Mouse (Mus musculus) cerebellum, postnatal 4 days (tissue): Measurements from ENCODE around the gene Hnrnpr.

Experiments
- DNase-seq, 2 experiments: peaks; one replicate each; pipeline ENCODE4 v3.0.0; 2022; ENCODE audit warnings: low spot score in 2 of 2, mixed read lengths in 1 of 2

The Hnrnpr gene

GRCm38 (mm10) chr4:136310229-136311041 is at the start of gene Hnrnpr:
Gene Hnrnpr (plus strand): TSS chr4:136310942.
- peak; percentile 100 for DNase-seq

DNA sequence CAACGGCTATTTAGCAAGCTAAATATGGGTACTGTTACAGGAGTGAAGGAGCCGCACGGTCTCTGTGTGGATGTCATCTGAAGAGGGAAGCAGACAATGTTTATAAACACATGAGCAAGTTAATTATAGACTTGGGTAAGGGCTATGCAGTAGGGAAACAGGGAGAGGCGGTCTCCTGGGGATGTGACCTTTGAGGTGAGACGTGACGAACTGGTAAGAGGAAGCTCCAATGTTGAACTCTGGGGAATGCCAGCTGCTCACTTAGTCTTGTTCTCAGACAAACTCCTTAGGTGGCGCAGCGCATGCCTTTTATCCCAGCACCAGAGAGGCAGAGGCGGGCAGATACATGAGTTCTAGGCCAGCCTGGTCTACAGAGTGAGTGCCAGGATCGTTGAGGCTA is 48.8 kb upstream of the Hnrnpr start:
- no peak for DNase-seq

DNA sequence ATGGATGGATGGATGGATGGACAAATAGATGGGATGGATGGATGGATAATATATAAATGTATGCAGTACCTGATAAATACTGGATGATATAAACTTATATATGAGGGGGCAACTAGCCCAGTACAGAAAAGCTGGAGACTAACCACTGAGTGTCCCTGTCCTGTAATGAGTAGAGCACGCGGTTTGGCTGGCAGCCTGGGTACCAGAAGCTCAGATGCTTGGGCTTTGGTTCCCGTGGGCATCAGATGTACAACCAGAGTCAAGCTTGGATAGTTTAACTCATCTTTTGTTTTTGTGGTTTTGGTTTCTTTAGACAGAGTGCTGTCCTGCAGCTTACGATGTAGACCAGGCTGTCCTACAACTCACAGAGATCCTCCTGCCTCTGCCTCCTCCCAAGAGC is 47.2 kb upstream of the Hnrnpr start:
- DNase-seq, result no peak

- DNase-seq, result no peak
Measured at GRCm38 (mm10) chr4:136266716-136267343, 43.9 kb upstream of the Hnrnpr start.

DNA sequence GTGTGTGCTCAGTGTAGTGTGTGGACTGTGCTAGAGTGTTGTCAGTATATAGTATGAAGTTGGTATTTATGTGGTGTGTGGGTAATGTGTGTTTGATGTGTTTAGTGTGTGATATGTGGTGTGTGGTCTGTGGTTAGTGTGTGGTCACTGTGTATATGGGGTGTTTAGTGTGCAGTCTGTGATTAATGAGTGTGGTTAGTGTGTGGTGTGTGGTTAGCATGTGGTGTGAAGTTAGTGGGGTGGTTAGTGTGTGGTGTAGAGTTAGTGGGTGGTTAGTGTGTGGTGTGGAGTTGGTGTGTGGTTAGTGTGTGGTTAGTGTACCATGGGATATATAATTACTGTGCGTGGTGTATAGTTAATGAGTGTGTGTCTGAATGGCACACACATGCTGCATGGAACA is 41.8 kb upstream of the Hnrnpr start:
- no peak for DNase-seq

DNA sequence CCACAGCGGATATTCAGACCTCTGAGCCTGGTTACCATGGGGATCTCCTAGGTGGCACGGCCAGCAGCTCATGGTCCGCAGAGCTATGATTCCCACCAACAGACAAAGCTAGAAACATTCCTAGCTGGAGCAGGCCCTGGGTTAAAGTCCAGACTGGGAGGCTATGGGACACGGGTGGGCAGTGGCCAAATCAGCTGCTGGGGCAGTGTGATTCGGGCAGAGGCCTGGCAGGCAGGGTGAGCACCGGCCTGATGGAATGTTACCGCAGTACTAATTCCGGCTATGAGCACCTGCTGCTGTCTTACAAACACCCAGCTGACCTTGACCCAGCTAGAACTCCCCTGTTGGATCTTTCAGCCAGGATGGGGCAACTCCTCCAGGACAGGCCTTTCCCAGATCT is 40.1 kb upstream of the Hnrnpr start:
- no peak for DNase-seq

GRCm38 (mm10) chr4:136281097-136281496 is 29.6 kb upstream of the Hnrnpr start:
- DNase-seq, result no peak

DNA sequence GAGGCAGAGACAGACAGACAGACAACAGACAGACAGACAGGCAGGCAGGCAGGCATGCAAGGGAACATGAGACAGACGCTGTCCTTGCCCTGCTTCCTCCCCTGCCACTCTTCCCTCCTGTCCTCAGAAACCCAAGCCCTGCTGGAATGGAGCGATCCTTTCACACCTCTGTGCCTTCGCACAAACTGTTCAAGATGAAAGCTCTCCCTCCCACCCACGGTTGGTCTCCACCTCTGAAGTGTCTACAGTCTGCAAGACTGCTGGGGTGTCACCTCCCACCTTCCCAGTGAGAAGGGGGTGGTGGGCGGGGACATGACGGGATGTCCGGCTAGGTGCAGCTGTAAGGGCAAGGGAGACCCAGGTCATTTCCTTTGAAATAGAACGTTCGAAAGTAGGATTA is 29.1 kb upstream of the Hnrnpr start:
- no peak for DNase-seq

- no peak for DNase-seq
Measured at GRCm38 (mm10) chr4:136282621-136283480, 27.9 kb upstream of the Hnrnpr start.

DNA sequence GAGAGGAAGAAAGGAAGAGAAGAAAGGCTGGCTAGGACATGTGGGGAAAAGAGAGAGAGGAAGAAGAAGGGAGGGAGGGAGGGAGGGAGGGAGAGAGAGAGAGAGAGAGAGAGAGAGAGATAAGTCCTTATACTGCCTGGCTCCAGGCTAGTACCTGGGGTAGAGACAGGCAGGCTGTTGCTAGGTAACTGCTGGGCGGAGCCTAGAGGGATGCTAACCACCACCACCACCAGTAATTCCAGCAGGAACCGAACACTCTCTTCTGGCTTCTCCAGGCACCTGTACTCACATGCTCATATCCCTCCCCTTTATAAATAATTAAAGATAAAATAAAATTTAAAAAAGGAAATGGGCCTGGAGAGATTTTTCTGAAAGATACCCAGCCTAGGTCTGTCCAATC is 27.0 kb upstream of the Hnrnpr start:
- no peak for DNase-seq

DNA sequence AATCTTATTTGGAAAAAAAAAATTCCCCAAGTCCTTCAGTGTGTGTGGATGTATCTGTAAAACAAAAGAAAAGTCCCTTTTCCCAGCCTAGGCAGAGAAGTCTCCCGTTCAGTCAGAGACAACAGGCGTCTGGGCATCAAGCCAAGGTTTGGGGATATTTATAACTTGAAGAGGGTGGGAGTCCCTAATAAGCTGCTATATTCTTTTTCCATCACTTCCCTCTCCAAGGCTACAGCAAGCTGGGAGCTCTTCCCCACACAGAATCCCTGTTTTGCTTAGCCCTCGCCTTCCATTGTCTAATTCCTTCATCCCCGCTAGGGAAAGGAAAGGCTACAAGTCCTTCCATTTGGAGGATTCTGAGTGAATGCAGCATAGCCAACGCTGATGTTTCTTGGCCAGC is 26.3 kb upstream of the Hnrnpr start, which contains the start of gene Zfp46:
TSS of gene Zfp46 (plus strand) at position 229 of the 400 bp plus-strand sequence.
- peak; percentile 42 to 73 for DNase-seq

- DNase-seq, result peak in 1 of 2 experiments; percentile 17
Measured at GRCm38 (mm10) chr4:136284891-136285290, 25.9 kb upstream of the Hnrnpr start.

DNA sequence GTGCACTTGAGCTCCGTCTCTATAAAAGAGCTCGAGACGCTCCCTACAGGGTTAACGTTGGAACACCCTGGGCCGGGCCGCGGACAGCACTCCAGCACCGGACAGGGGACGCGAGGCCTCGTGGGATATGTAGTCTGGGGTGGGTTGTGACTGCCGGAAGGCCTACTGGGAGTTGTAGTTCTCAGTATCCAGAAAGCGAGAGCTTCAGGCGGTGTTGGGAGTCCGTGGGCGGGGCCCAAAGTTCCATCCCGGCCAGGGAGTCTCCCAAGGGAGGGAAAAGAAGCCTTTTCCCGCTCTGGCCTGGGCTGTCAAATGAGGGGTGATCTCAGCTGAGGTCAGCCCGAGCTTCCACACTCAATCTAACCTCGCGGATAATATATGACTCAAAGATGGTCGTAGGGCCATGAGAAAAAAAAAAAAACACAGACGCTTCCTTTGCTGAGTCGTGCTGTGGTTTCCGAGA is 25.4 kb upstream of the Hnrnpr start:
- peak; percentile 78 to 88 for DNase-seq

GRCm38 (mm10) chr4:136285811-136286371 is 24.9 kb upstream of the Hnrnpr start:
- peak; percentile 86 to 94 for DNase-seq

DNA sequence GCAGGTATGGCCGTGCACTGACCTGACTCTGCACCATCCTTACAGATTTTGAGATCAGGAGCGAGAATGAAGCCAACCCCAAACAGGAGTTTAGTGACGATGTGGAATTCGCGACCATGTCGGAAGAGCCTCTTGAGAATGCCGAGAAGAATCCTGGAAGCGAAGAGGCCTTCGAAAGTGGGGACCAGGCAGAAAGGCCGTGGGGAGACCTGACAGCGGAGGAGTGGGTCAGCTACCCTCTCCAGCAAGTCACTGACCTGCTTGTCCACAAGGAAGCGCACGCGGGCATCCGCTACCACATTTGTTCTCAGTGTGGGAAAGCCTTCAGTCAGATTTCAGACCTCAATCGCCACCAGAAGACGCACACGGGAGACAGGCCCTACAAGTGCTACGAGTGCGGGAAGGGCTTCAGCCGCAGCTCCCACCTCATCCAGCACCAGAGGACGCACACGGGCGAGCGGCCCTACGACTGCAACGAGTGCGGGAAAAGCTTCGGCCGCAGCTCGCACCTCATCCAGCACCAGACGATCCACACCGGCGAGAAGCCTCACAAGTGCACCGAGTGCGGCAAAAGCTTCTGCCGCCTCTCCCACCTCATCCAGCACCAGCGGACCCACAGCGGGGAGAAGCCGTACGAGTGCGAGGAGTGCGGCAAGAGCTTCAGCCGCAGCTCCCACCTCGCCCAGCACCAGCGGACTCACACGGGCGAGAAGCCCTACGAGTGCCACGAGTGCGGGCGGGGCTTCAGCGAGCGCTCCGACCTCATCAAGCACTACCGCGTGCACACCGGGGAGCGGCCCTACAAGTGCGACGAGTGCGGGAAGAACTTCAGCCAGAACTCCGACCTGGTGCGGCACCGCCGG is 20.6 kb upstream of the Hnrnpr start:
- no peak for DNase-seq

GRCm38 (mm10) chr4:136290781-136291595 is 19.8 kb upstream of the Hnrnpr start:
- no peak for DNase-seq

DNA sequence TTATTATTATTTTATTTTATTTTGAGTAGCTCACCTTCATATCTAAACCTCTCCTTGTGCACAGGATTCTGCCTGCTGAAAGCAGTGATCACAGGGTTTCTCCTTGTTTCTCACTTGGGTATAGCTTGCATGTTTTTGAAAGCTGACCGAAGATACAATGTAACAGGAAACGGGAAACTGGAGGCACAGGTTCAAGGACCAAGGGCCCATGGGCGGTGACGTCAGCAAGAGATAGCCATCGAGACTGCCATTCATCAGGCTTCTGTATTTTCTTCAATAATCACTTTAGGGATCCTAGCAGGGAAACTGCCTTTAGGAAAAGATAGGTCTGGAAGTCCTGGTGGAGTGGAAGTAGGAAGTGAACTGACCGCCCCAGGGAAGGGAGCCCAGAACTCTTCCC is 19.1 kb upstream of the Hnrnpr start:
- DNase-seq, result no peak

DNA sequence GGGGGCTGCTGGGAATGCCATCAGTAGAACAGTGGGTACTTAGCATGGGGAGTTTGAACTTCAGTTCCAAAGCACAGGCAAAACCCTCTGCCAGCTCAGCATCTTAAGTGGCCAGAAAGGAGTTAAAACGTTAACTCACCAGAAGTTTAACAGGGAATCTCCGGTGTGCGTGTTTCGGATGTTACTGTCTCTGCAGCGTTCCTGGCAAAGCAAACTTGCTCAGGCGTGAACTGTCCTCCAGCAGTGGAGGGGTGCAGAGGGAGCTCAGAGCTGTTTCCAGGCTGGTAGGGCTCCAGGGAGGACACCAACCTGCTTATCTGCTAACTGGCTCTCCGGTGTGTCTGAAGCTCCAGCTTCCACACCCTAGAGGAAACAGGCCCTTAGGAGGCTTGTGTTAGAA is 14.8 kb upstream of the Hnrnpr start:
- DNase-seq, result no peak

DNA sequence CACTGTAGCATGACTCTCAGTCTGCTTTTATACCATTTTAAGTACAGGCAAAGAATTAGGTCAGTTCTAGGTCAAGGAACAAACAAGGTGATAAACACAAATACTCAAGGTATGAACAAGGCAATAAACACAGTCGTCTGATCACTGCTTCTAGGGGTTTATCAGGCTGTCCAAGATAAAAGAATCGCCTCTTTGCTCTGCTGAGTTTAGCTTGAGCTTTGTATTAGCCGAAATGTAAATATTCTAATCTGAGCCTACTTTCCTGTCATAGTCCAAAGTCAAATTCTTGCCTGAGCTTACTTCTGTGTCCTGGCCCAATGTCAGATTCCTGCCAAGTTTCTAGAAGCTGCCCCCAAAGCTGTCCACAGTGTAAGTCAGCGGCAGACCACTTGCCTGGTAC is 8.3 kb upstream of the Hnrnpr start:
- no peak for DNase-seq

DNA sequence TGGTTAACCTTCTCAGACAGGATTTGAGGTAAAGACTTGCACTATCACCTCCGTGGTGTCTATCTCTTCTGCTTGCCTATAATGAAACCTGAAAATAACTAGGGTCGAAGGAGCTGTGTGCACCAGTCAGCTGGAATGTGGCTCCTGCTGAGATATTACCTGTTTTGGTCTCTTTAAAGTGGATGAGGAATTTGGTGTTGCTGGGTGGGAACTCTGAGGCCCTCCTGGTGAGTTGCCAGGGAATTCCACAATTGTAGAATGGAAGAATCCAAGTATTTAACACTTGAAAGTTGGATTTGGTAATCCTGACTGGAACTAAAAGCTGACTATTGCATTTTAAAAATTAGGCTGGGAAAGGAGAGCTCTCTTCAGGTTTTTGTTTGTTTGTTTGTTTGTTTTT is 6.6 kb upstream of the Hnrnpr start:
- no peak for DNase-seq
